Mouse (Mus musculus): Measurements from ENCODE around the gene Flvcr2. TPM values are rescaled to one million over a fixed set of nuclear protein-coding genes. Genes with fewer than 3 reads are reported as not detected.

Flvcr2 gene
- polyA plus RNA-seq, 2 experiments: 2.7 to 3.6 TPM

DNA sequence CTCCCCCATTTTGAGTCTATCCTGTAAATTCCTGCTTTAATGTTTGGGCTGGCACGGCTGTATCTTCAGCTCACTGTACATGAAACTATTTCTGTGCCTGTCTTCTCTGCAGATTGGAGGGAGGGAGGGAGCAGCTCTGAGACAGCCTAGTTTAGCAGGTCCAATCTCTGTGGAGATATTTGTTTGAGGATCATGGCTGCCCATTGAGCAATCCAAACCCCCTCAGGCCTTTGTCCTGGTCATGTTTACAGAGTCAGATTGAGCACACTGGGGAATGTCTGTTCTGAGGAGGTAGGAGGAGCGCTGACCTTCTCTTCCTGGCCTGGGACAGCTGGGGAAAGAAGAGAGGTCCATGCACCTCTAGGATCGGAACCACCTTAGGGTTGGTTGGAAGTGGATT, 19.9 kb downstream of the Flvcr2 start:
- Histone ChIP-seq H3K4me1 (replicated peaks; ENCODE audit: control insufficient read depth in 2 of 2, insufficient read depth in 2 of 2, low read length in 1 of 2) (peaks cover 0 to 2% of the 10 kb centered on the region in 2 experiments; a peak in 1 of 4 replicates), H3K9ac (replicated peaks) (no peak overlapping the region), H3K36me3 (replicated peaks; ENCODE audit: control insufficient read depth, insufficient read depth, low read depth) (no peaks in the 10 kb centered on the region), H3K27ac (no peak overlapping the region), H3K4me2 (ENCODE audit: low read depth) (peak overlapping the region; percentile 22; the same call in 1 of the 2 replicates), H3K4me3 (ENCODE audit: insufficient read depth in 1 of 2, low read depth in 2 of 2, low read length in 2 of 2) (no peak overlapping the region; a peak in 1 of 4 replicates), H3K9me3 (ENCODE audit: control insufficient read depth, low read length) (no peaks in the 10 kb centered on the region), H3K27me3 (ENCODE audit: control insufficient read depth, insufficient read depth, low read length) (no peaks in the 10 kb centered on the region)
- peak in 1 of 3 experiments; percentile 29 for DNase-seq (ENCODE audit: low read depth in 3 of 3, low spot score in 3 of 3)
- no peak for TF ChIP-seq CTCF (IDR thresholded peaks at IDR 0.05; ENCODE audit: low read depth)
- TF ChIP-seq EP300 (IDR thresholded peaks at IDR 0.05; ENCODE audit: low read depth): no peak
- 64% methylated on average over 3 of the region's 3 CpGs for whole genome bisulfite sequencing (ENCODE audit: insufficient replicate concordance)
- peak; percentile 69 for ATAC-seq (ENCODE audit: insufficient read depth)

DNA sequence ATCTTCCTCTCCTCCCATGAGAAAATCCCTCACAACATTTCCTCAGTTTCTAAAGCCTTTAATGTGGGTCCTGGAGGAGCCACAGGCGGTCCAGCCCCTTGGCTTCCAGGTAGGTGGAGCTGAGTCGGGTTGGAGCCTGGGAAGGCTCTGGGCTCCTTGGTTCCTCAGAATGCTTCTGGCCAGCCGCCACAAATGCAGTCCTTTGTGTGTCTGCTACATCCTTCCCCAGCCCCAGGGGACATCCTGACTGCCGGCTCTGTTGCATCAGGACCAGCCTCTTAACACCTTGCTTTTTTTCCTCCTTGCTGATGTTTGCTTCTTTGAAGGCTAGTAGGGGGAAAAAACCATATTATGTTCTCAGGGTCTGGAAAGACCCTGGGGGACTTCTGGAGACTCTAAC, 21.4 kb downstream of the Flvcr2 start:
- ATAC-seq (ENCODE audit: insufficient read depth) (no peak), DNase-seq (ENCODE audit: low read depth in 3 of 3, low spot score in 3 of 3) (no peak)
- no peaks in the 10 kb centered on the region for H3K9me3 ChIP-seq (ENCODE audit: control insufficient read depth, low read length)
- WGBS (ENCODE audit: insufficient replicate concordance): 41% methylated on average over 4 of the region's 4 CpGs
- no peaks in the 10 kb centered on the region for H3K36me3 ChIP-seq (replicated peaks; ENCODE audit: control insufficient read depth, insufficient read depth, low read depth)
- no peak for TF ChIP-seq EP300 (IDR thresholded peaks at IDR 0.05; ENCODE audit: low read depth)
- TF ChIP-seq CTCF (IDR thresholded peaks at IDR 0.05; ENCODE audit: low read depth): no peak
- peaks cover 0 to 2% of the 10 kb centered on the region in 2 experiments; a peak in 1 of 4 replicates for H3K4me1 ChIP-seq (replicated peaks; ENCODE audit: control insufficient read depth in 2 of 2, insufficient read depth in 2 of 2, low read length in 1 of 2)
- no peak overlapping the region for H3K9ac ChIP-seq (replicated peaks)
- no peak overlapping the region for H3K4me3 ChIP-seq (ENCODE audit: insufficient read depth in 1 of 2, low read depth in 2 of 2, low read length in 2 of 2)
- no peak overlapping the region for H3K27ac ChIP-seq
- no peak overlapping the region for H3K4me2 ChIP-seq (ENCODE audit: low read depth)
- no peaks in the 10 kb centered on the region for H3K27me3 ChIP-seq (ENCODE audit: control insufficient read depth, insufficient read depth, low read length)

DNA sequence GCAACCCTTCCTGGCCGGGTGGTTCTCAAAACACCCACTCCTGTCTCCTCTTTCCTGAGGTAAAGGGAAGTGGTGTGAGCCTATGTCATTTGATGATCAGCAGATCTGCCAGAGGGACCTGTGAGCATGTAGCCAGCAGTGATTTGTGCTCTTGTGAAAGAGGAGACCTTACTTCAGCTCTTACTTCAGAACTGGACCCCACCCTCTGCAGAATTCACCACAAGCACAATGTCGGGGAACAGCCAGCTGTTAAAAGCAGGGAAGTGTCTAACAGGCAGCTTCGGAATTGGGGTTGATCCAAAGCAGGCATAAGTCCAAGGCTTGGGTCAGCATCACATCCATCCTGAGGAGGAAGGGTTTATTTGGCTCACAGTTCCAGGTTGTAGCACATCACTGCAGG, 25.0 kb downstream of the Flvcr2 start:
- H3K4me3 ChIP-seq (ENCODE audit: insufficient read depth in 1 of 2, low read depth in 2 of 2, low read length in 2 of 2): no peak overlapping the region
- 35% methylated on average over 3 of the region's 3 CpGs for WGBS (ENCODE audit: insufficient replicate concordance)
- H3K4me1 ChIP-seq (replicated peaks; ENCODE audit: control insufficient read depth in 2 of 2, insufficient read depth in 2 of 2, low read length in 1 of 2): no peaks in the 10 kb centered on the region
- TF ChIP-seq EP300 (IDR thresholded peaks at IDR 0.05; ENCODE audit: low read depth): no peak
- TF ChIP-seq CTCF (IDR thresholded peaks at IDR 0.05; ENCODE audit: low read depth): no peak
- no peak overlapping the region for H3K27ac ChIP-seq
- ATAC-seq (ENCODE audit: insufficient read depth) (no peak), DNase-seq (ENCODE audit: low read depth in 3 of 3, low spot score in 3 of 3) (no peak)
- no peaks in the 10 kb centered on the region for H3K27me3 ChIP-seq (ENCODE audit: control insufficient read depth, insufficient read depth, low read length)
- H3K9ac ChIP-seq (replicated peaks): no peak overlapping the region
- H3K4me2 ChIP-seq (ENCODE audit: low read depth): no peak overlapping the region
- H3K9me3 ChIP-seq (ENCODE audit: control insufficient read depth, low read length): no peaks in the 10 kb centered on the region
- no peaks in the 10 kb centered on the region for H3K36me3 ChIP-seq (replicated peaks; ENCODE audit: control insufficient read depth, insufficient read depth, low read depth)

DNA sequence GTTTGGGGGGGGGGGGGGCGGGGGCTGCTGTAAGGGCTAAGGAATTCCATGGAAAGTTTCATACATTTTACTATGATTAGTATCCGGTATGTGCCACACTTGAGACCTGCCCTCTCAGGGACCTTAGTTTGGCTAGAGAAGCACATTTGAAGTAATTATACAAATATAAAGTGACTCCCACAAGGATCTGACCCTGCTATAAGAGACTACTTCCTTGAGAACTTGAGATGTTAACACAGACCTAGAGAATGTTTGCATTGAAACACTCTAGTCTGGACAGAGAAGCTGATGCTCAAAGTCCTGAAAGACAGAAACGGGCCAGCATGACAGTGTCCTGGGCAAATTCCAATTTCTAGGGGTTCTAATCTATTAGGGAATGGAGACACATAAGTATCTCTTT, 32.6 kb downstream of the Flvcr2 start:
- no peaks in the 10 kb centered on the region for H3K4me1 ChIP-seq (replicated peaks; ENCODE audit: control insufficient read depth in 2 of 2, insufficient read depth in 2 of 2, low read length in 1 of 2)
- no peak for TF ChIP-seq EP300 (IDR thresholded peaks at IDR 0.05; ENCODE audit: low read depth)
- no peak for TF ChIP-seq CTCF (IDR thresholded peaks at IDR 0.05; ENCODE audit: low read depth)
- DNase-seq (ENCODE audit: low read depth in 3 of 3, low spot score in 3 of 3) (no peak), ATAC-seq (ENCODE audit: insufficient read depth) (no peak)
- H3K9me3 ChIP-seq (ENCODE audit: control insufficient read depth, low read length): no peaks in the 10 kb centered on the region
- no peak overlapping the region for H3K27ac ChIP-seq
- H3K4me3 ChIP-seq (ENCODE audit: insufficient read depth in 1 of 2, low read depth in 2 of 2, low read length in 2 of 2): no peak overlapping the region
- WGBS (ENCODE audit: insufficient replicate concordance): 56% methylated on average over 3 of the region's 3 CpGs
- H3K9ac ChIP-seq (replicated peaks): no peak overlapping the region
- H3K36me3 ChIP-seq (replicated peaks; ENCODE audit: control insufficient read depth, insufficient read depth, low read depth): no peaks in the 10 kb centered on the region
- no peak overlapping the region for H3K4me2 ChIP-seq (ENCODE audit: low read depth)
- no peaks in the 10 kb centered on the region for H3K27me3 ChIP-seq (ENCODE audit: control insufficient read depth, insufficient read depth, low read length)

DNA sequence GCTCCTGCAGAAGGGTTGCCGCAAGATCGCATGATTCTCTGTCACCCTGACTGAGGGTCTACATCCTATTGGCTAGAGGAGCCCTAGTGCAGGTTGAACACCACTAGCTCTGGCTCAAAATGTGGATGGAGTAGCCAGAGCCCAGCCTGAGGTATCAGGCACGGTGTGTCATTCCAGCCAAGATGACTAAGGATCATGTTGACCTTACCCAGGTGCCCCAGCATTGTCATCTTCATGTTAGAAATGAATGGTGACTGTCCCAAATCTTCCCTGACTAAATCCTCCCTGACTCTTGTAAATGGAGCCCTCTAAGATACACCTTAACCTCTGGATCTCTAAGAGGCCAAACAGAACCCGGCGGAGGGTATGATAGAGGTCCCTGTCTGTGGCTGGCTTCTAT, 33.4 kb downstream of the Flvcr2 start:
- no peak for TF ChIP-seq EP300 (IDR thresholded peaks at IDR 0.05; ENCODE audit: low read depth)
- TF ChIP-seq CTCF (IDR thresholded peaks at IDR 0.05; ENCODE audit: low read depth): no peak
- Histone ChIP-seq H3K27me3 (ENCODE audit: control insufficient read depth, insufficient read depth, low read length) (no peaks in the 10 kb centered on the region), H3K27ac (no peak overlapping the region), H3K4me2 (ENCODE audit: low read depth) (no peak overlapping the region), H3K4me3 (ENCODE audit: insufficient read depth in 1 of 2, low read depth in 2 of 2, low read length in 2 of 2) (no peak overlapping the region), H3K36me3 (replicated peaks; ENCODE audit: control insufficient read depth, insufficient read depth, low read depth) (no peaks in the 10 kb centered on the region), H3K4me1 (replicated peaks; ENCODE audit: control insufficient read depth in 2 of 2, insufficient read depth in 2 of 2, low read length in 1 of 2) (0 out of 4 replicates have a peak, but pooled peaks cover 0 to under 1% of the 10 kb centered on the region in 2 experiments), H3K9me3 (ENCODE audit: control insufficient read depth, low read length) (no peaks in the 10 kb centered on the region), H3K9ac (replicated peaks) (no peak overlapping the region)
- ATAC-seq (ENCODE audit: insufficient read depth) (no peak), DNase-seq (ENCODE audit: low read depth in 3 of 3, low spot score in 3 of 3) (no peak)
- WGBS (ENCODE audit: insufficient replicate concordance): 84% methylated on average over 5 of the region's 5 CpGs

Data from liver, embryonic 14.5 days (tissue).